Mouse (Mus musculus) bone marrow macrophage, adult 2 months (primary cell): ENCODE measurements around the gene Ctla4. TPM values are rescaled to one million over a fixed set of nuclear protein-coding genes. Genes with fewer than 3 reads are reported as not detected.
A peak's percentile ranks its signal among the peaks of the same experiment; 100 is the strongest.

Source experiments
- H3K27ac ChIP-seq: 2 replicates; pipeline ENCODE4 v1.5.1; 2012; ENCODE audit warnings: low read depth, low read length; ENCODE audit not compliant: insufficient read depth
- H3K4me1 ChIP-seq: 2 replicates; pipeline ENCODE4 v1.6.1; 2012; ENCODE audit warnings: low read length; ENCODE audit not compliant: control insufficient read depth, insufficient read depth
- H3K4me3 ChIP-seq: 2 replicates; pipeline ENCODE4 v1.5.1; 2012; ENCODE audit warnings: mild to moderate bottlenecking, low read length, moderate library complexity; ENCODE audit not compliant: insufficient read depth
- CTCF ChIP-seq: IDR thresholded peaks from 2 replicates; pipeline ENCODE4 v1.5.1; 2012; ENCODE audit warnings: low read depth, mild to moderate bottlenecking, low read length, moderate library complexity
- POLR2A ChIP-seq: IDR thresholded peaks from 2 replicates; pipeline ENCODE4 v1.6.1; 2012; ENCODE audit warnings: mild to moderate bottlenecking, low read depth, low read length, borderline replicate concordance
- polyA plus RNA-seq: library from polyadenylated mRNA; stranded (reverse); fragments of >200 nt; gene quantifications from 2 replicates; pipeline ENCODE4 v1.2.4, GENCODE M21; 2012; ENCODE audit not compliant: missing spikeins, insufficient read depth, insufficient read length

The Ctla4 gene
- polyA plus RNA-seq, 1 experiment = not detected

- Histone ChIP-seq H3K4me3 (no peak overlapping the region), H3K4me1 (peaks cover 22% of the 10 kb centered on the region)
These were observed 33.4 kb upstream of the Ctla4 start for GRCm38 (mm10) chr1:60853330-60853956.

GRCm38 (mm10) chr1:60853991-60854390, 32.8 kb upstream of the Ctla4 start:
- TF ChIP-seq POLR2A = no peak
- no peak for TF ChIP-seq CTCF
- H3K4me3 ChIP-seq = no peak overlapping the region
- no peak overlapping the region for H3K27ac ChIP-seq
- H3K4me1 ChIP-seq = peaks cover 22% of the 10 kb centered on the region

More at GRCm38 (mm10) chr1:60853330-60853956, 33.4 kb upstream of the Ctla4 start:
- H3K27ac ChIP-seq = no peak overlapping the region
- TF ChIP-seq POLR2A (no peak), CTCF (no peak)

GRCm38 (mm10) chr1:60857351-60858220, 29.2 kb upstream of the Ctla4 start:
- Histone ChIP-seq H3K27ac (no peak overlapping the region), H3K4me1 (peaks cover 34% of the 10 kb centered on the region), H3K4me3 (no peak overlapping the region)
- TF ChIP-seq POLR2A (no peak), CTCF (no peak)

GRCm38 (mm10) chr1:60859159-60859558, 27.6 kb upstream of the Ctla4 start:
- no peak overlapping the region for H3K4me3 ChIP-seq
- H3K27ac ChIP-seq = no peak overlapping the region
- TF ChIP-seq POLR2A = no peak
- TF ChIP-seq CTCF = no peak
- peaks cover 36% of the 10 kb centered on the region for H3K4me1 ChIP-seq

- no peak overlapping the region for H3K4me3 ChIP-seq
- TF ChIP-seq CTCF (no peak), POLR2A (no peak)
- no peak overlapping the region for H3K27ac ChIP-seq
- H3K4me1 ChIP-seq = peaks cover 42% of the 10 kb centered on the region
These were observed 27.0 kb upstream of the Ctla4 start for GRCm38 (mm10) chr1:60859842-60860241.

- TF ChIP-seq POLR2A = no peak
- TF ChIP-seq CTCF = no peak
- Histone ChIP-seq H3K4me1 (peaks cover 47% of the 10 kb centered on the region), H3K27ac (no peak overlapping the region), H3K4me3 (no peak overlapping the region)
These were observed 26.3 kb upstream of the Ctla4 start for GRCm38 (mm10) chr1:60860357-60860946.

GRCm38 (mm10) chr1:60860955-60861354, 25.8 kb upstream of the Ctla4 start:
- TF ChIP-seq POLR2A (no peak), CTCF (no peak)
- no peak overlapping the region for H3K27ac ChIP-seq
- H3K4me1 ChIP-seq = peaks cover 52% of the 10 kb centered on the region
- no peak overlapping the region for H3K4me3 ChIP-seq

- no peak for TF ChIP-seq CTCF
- no peak for TF ChIP-seq POLR2A
- Histone ChIP-seq H3K27ac (no peak overlapping the region), H3K4me3 (no peak overlapping the region), H3K4me1 (peaks cover 55% of the 10 kb centered on the region)
These were observed 25.4 kb upstream of the Ctla4 start for GRCm38 (mm10) chr1:60861431-60861830.

GRCm38 (mm10) chr1:60862510-60862909, 24.3 kb upstream of the Ctla4 start:
- TF ChIP-seq POLR2A (no peak), CTCF (no peak)
- Histone ChIP-seq H3K4me1 (peaks cover 60% of the 10 kb centered on the region), H3K27ac (peak overlapping the region; percentile 91), H3K4me3 (no peak overlapping the region)

- peak overlapping the region; percentile 91 for H3K27ac ChIP-seq
- peaks cover 55% of the 10 kb centered on the region for H3K4me1 ChIP-seq
These were observed 23.8 kb upstream of the Ctla4 start for GRCm38 (mm10) chr1:60862951-60863461.

More at GRCm38 (mm10) chr1:60862951-60863461, 23.8 kb upstream of the Ctla4 start:
- TF ChIP-seq CTCF = no peak
- H3K4me3 ChIP-seq = peak overlapping the region; percentile 28
